Mouse (Mus musculus) stomach, postnatal 0 days (tissue): Measurements from ENCODE around the gene Gm49337.

Source experiments
- CTCF ChIP-seq: IDR thresholded peaks from 2 replicates; pipeline ENCODE4 v1.5.1; 2016; ENCODE audit warnings: antibody characterized with exemption, low read depth, mild to moderate bottlenecking, moderate library complexity
- EP300 ChIP-seq: optimal IDR thresholded peaks from 2 replicates; pipeline ENCODE3; 2016; ENCODE audit warnings: antibody characterized with exemption

GRCm38 (mm10) chr4:116162142-116162541, 11.0 kb upstream of the Gm49337 start:
- no peak for TF ChIP-seq CTCF
- no peak for TF ChIP-seq EP300
